Mouse (Mus musculus): ENCODE results near the gene Nr2f1.

Nr2f1 gene

DNA sequence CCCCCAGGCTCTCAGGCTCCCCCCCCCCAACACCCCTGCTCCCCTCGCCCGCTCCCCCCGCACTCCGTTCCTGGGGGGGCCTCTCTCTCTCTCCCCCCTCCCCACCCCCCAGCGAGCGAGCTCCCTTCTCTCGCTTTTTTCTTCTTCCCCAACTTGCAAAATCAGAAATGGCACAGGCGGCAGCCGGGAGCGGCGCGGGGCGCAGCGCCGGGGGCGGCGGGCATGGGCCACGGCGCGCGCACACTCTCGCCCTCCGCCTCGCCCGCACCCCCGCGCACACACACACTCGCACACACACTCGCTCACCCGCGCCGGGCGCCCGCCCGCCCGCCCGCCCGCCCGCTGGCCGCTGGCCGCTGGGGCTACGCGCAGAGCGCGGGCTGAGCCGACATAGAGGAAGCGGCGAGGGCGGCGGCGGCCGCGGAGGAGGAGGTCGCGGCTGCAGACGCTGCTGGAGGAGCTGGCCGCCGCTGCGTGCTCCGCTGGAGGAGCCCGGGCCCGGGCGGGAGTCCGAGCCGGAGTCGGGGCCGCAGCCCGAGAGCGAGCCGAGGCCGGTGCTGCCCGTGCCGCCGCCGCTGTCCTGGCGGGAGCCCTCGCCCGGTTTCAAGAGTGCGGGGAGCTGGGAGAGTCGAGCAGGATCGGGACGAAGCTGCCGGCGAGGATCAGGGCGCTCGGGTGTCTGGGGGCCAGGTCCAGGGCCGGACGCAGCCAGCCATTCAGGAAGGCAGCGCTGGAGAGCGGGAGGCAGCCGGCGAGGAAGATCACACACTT is 501 bp downstream of the Nr2f1 start:
- no peak for DNase-seq (ENCODE audit: low spot score)

DNA sequence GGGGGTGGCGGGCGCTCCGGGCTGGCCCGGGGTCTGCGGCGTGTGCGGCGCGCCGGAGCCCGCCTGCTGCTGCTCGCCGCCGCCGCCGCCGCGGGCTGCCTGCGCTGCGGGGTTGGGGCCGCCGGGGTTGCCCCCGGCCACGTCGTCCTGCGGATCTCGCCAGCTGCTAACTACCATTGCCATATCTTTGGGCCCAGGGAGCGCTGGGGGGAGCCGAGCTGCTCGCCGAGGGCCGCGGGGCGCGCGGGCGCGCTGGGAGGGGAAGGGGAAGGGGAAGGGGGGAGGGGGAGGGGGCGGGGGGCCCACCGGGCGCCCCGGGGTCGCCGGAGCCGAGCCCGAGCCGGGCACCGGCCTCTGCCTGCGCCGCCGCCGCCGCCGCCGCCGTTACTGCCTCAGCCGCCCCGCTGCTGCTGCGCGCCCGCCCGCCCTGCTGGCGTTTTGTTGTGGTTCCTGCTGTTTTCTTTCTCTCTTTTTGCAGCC is 1.1 kb downstream of the Nr2f1 start:
- DNase-seq (ENCODE audit: low spot score): no peak

DNA sequence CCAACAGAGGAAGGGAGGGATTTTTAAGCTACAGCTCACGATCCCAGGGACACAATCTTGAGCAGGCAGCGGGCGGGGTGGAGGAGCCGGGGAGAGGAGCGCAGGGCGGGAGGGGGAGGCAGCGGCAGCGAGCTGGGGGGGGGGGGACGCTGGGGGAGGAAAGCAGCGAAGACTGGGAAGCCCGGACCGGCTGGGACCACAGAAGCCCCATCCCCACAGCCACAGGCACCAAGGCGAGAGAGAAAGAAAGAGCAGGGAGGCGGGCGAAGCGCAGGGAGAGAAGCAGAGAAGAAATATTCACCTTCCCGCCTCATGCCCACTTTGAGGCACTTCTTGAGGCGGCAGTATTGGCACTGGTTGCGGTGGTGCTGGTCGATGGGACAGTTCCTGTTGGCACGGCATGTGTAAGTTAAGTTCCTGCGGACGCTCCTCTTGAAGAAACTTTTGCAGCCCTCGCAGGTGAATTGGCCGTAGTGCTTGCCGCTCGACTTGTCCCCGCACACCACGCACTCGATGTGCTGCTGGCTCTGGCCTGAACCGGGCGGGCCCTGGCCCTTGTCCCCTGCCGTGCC is 1.7 kb downstream of the Nr2f1 start:
- no peak for DNase-seq (ENCODE audit: low spot score)

DNA sequence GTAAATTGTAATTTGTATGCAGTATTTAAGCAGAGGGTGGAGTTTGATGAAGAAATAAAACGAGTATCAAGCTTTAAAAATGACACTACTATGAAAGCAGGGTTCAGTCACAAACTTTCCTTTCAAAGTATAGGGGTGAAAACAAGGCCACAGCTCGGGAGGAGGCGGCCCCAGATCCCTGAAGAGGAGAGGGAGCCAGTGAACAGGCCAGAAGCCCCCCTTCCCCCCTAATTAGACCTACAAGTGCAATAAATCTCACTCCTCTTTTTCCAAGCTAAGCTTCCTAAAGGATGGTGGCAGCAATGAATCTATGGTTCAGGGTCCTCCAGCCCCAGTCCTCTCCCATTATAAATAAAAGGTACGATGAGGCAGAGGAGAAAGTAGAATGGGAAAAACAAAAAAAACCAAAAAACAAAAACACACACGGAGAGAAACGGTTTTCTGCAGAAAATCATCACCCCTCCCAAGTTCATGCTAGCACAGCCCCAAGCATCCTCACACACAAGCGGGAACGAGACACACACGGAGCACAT is 2.2 kb downstream of the Nr2f1 start:
- DNase-seq (ENCODE audit: low spot score): no peak

DNA sequence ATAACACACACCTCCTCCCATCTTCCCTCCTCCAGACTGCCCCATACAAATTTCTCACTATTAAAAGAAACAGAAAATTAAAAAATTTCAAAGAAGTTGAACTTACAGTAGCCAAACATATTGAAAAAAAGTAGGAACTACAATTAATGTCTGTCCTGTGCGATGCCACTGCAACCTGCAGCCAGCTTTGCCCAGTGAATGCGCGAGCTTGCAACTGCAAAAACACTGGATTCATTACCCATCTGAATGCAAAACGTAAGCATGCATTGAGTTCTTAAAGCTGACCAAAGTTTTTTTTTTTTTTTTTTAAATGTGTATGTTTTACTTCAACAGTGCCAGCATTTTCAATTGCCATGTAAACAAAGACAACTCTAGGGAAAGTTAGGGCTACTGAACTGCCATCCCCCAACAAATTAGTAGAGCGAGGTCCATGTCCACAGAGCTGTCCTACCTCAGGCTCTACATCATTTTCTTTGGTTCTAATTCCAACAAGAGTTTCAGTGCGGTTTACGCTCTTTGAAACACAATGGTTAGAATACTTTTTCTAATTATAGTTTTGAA is 3.2 kb downstream of the Nr2f1 start:
- DNase-seq (ENCODE audit: low spot score): no peak

DNA sequence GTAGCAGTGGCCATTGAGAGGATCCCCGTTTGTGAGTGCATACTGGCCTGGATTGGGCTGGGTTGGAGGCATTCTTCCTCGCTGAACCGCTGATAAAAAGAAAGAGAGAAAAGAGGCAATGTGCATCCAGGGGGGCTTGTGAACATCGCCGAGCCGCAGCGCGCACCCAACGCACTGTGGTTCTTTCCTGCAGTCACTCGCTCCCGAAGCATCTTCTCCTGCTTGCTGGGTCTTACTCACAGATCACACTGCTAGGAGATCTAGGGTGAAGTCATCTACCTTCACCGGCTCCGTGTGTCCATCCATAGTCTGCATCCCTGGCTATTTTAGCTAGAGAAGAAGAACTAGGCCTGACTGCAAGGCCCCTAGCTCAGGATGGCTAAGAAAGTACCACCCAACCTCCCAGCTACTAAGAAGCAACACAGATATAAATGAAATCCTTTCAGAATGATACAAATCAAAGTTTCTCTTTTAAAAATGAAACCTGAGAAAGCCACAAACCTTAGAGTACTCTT is 3.9 kb downstream of the Nr2f1 start:
- no peak for DNase-seq (ENCODE audit: low spot score)

DNA sequence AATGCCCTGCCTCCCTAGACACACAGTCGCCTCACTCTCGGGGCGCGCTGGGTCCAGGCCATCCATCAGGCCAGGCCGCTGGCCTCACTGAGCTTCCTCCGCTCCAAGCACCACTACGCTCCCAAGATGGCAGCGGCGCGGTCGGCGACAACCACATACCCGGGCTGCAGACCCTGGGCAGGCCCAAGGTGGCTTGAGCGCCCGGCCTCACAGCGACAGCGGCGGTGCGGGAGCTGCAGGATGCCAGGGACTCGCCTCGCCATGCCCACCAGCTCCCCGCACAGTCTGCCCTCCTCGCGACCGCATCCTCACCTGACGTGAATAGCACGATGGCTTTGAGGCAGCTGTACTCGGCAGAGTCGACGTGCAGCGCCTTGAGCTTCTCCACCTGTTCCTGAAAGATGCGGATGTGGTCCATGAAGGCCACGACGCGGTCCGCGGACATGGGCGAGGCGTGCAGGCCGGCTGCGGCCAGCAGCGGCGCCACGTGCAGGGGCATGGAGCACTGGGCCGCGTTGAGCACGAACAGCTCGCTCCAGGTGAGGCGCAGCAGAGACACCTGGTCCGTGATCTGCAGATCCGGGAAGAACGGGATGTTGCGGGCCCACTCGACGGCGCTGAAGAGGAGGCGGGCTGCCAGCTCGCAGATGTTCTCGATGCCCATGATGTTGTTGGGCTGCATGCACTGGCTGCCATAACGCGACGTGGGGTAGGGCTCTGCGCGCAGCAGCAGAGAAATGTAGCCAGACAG is 4.5 kb downstream of the Nr2f1 start:
- no peak for DNase-seq (ENCODE audit: low spot score)

DNA sequence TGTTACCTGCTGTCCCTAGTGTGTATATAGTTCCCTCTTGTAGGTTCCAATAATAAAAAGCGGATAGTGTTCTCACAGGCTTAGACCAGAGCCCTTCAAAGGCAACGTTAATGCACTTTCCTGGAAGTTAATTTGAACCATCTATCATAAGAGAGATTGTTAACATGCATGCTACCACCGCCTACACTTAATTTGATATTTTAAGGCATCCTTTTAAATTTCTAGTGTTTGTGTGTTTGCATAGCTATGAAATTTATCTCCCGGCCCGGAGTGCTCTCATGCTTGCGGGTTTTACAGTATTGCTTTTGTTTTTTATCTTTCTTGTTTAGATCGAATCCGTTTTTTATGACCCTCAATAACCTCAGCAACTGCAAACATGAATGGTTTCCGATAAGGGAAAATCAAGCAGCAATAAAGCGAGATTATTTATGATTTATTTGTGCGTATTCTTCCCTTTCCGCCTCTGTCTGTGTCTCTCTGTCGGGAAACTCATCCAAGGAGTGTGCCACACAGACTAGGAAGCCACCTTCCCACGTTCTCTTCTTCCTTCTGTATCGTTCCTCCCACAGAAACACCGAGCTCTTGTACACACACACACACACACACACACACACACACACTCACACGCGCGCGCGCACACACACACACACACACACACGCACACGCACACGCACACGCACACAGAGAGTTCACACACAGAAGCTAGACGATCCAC is 5.3 kb downstream of the Nr2f1 start:
- no peak for DNase-seq (ENCODE audit: low spot score)

DNA sequence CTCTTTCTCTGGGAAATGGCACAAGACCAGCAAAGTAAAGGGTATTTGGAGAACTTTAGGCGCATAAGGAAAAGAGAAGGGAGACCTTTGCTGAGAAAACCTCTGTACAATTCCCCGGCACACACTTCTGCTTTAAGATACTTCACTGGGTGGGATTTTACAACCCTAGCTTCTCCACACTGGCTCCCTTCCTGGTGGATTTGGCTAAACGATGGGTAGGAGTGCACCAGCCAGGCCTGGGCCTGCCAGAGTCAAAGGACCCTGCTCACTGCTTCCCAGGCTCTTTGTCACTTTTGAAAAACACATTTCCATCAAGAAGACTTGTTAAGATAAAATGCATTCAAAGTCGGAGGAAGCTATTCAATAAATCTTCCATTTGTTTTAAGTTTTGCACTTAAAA is 6.3 kb downstream of the Nr2f1 start:
- no peak for DNase-seq (ENCODE audit: low spot score)

DNA sequence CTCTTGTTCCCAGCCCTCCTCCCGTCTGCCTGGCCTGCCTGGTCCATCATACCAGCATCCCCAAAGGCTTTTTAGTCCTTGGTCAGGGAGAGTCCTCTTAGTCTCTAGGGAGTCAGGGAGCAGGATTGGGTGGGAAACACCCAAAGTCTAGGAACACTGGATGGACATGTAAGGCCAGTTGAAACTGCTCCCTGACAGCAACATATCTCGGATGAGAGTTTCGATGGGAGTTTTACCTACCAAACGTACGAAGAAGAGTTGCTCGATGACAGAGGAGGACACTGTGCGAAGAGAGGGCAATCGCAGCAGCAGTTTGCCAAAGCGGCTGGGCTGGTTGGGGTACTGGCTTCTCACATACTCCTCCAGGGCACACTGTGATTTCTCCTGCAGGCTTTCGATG is 10.0 kb downstream of the Nr2f1 start:
- no peak for DNase-seq (ENCODE audit: low spot score)

DNA sequence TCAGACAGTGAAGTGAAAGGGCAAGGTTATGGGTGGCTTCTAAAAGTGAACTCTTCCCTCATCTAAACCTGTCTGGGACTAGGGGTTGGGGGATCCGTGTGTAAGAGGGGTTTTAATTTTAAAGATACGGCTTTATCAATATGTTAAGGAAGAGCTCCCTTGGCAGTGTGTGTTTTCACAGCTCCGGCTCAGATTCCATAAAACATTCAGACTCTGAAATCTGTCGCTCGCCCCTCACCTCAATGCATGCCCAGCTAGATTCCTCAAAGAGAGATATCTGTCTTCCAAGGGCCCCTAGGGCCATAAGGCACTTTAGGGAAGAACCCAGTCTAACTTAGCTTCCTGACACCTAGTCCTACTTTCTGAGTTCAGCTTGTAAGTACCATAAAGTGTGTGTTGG is 11.7 kb downstream of the Nr2f1 start:
- DNase-seq (ENCODE audit: low spot score): no peak

DNA sequence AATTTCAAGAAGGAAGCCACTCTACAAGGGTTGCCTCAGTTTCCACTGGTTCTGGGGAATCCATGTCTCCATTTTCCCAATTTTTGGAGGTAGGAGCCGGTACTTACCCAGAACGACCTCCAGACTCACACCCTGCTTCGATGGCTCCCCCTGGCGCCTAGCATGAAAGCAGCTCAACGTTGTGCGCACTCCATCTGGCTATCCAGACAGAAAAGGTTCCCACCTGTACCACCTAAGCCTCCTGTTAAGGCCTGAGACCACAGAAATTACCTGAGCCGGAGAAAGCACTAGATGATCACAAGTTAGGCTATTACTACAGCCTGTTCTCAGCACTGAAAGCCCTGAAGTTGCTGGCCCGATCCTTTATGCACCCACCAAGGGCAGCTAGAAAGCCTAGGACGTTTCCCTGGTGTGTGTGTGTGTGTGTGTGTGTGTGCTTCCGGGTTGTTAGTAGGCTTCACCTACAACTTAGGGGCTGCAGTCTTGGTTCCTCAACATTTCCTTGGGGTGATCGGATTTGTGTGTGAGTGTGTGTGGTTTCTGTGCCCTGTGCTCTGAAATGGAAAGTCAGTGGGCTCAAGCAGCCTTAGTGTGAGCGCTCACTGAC is 13.1 kb downstream of the Nr2f1 start:
- no peak for DNase-seq (ENCODE audit: low spot score)

DNA sequence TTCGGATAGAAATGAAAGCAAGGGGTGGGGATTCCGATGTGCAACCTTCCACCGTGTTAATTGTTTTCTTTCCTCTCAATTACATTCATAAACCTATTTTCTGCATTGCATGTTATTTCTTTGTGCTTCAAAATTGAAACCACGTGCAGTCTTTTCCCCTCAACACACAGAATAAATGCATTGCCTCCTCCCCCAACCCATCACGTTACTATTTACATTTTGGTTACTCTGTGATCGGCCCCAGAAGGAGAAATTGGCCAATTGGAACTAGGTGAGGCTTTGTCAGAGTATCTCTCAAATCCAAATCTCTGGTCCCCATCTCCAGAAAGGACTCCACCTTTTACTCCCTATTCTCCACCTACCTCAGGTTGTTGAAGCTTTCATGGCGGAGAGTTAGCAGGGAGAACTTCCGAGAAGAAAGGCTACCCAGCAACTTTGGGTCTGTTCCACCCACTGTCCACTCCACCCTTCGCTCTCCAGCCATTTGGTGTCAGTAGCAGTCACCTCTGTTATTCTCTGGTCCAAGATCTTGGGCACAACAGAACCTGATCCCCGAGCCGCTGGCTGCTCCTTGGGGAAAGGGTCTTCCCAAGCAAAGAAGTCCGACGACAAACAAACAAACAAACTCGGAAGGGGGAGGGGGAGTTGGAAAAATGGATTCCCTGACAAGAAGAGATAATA is 14.6 kb downstream of the Nr2f1 start:
- no peak for DNase-seq (ENCODE audit: low spot score)

DNA sequence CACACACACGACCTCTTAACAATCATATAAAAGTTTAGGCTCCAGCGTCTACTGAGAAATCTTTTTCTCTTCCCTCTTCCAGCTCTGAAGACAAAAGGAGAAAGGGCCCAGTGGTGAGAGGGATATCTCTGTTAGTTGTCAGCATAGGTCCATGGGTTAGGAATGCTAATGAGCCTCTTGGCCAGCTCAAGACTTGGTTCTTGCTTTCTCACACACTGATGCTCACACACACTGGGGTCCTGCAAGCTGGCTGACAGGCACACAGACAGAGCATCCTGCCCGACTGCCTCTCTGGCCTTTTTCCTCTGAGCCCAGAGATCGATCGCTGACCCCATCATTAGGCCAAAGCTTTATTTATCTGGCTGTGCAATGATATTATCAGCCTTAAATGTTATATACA is 15.6 kb downstream of the Nr2f1 start:
- no peak for DNase-seq (ENCODE audit: low spot score)

DNA sequence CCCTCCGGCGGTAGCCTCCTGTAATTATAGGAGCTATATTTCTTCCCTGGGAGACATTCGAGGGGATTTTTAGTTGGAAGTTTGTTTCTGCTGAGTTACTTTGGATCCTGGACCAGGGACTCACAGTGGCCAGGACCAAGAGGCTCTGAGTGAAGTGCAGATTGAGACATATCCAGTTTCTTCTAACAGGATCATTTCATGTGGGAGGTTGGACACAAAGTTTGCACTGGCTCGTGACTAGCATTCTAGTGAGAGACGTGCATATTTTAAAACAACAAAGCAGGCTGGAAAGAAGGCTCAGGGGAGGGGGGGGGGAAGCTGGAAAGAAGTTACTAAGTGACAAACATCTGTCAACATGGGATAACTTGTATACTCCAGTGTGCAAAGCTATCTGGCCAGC is 16.6 kb downstream of the Nr2f1 start:
- no peak for DNase-seq (ENCODE audit: low spot score)

DNA sequence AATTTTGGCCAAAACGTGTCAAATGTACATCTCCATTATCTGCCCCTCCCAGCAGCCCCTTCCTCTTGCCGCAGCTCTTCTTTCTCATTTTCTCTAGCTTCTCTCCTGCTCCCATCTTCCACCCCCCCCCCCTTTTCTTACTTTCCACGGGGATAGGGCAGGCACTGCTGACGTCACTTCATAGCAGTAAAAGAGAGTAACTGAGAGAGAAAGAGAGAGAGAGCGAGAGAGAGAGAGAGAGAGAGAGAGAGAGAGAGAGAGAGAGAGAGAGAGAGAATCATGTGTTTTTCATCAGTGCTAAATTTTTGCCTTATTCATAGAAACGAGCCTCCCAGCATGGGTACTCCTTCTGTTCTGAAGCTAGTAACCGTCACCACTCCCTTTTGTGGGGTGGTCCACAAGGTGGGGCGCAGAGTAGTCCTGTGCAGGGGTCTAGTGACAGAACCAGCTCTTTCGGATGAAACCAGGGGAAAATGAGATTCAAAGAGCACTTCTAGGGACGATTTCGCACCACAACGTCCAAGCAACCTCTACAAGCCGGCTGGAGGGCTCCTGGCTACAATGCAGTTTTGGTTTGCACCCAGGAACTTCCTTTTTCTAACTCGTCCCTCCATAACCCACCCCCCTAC is 17.5 kb downstream of the Nr2f1 start:
- DNase-seq (ENCODE audit: low spot score): no peak

DNA sequence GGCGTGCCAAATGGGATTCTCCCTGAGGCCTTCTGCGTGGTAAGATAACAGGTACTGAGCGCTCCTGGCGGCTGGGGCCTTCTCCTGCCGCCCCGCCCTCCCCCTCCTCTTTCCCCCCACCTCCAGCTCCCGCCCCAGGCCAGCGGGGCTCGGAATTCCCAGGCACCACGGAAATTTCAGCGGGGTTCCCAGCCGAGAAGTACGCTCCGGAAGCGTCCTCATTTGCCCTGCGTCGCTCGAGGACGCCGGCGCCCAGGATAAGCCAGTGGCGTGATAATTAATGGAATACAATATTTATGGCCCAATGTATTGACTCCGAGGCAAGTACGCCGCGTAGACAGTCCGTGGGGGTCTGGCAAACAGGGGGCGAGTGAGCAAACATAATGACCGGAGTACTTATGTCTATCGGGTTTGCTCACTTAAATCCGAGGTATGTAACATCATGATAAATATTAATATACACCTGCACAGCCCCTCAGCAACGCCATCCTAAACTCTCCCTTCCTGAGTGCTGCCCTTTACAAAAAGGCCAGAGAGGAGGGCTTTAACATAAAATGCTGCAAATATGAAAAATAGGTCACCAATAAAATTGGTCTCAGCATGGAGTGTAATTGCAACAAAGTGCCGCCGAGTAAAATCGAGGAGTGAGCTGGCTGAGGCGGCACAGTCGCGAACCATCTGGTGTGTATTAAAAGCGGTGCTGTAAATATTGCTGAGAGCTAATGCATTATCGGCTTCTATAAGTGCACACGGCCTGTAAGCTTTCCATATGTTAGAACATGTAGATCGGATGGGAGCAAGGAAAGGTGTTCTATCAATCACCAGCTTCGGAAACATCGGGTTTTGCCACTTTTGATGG is 18.3 kb downstream of the Nr2f1 start:
- DNase-seq (ENCODE audit: low spot score): no peak

DNA sequence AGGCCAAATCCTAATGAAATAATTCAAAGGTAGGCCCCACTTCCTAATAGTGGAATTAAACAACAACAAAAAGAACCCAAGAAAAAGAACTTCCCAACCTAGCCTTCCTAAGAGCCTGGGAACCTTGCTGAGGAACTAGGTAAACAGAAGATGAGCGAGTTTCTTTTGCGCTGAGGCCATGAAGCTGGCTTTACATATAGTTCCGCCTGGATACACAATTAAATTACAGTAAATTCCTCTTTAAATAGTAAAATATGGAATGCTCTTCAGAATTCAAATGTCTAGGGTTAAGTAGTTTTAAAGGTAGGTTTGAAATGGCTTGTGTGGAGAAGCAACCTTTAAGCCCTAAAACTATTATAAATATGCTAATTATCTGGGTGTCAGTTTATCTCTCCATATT is 19.3 kb downstream of the Nr2f1 start:
- no peak for DNase-seq (ENCODE audit: low spot score)
